Mouse (Mus musculus) bone marrow, adult 2 months (tissue): ENCODE data around the gene Itprid2.
"Not testable (repeated sequence)": the region's sequence is repeated elsewhere in the genome, so short reads cannot be mapped to it uniquely, and the experiment has no call there.

ENCODE experiments used
- CTCF ChIP-seq: fragments of 200-500 bp; IDR thresholded peaks from 2 replicates; pipeline ENCODE4 v1.5.1; 2011; ENCODE audit warnings: low read length, control low read depth; ENCODE audit not compliant: control insufficient read depth, insufficient read depth
- POLR2A ChIP-seq: fragments of 200-500 bp; IDR thresholded peaks from 2 replicates; pipeline ENCODE4 v1.6.1; 2011; ENCODE audit warnings: low read depth, mild to moderate bottlenecking, control low read depth, low read length, borderline replicate concordance; ENCODE audit not compliant: control insufficient read depth

DNA sequence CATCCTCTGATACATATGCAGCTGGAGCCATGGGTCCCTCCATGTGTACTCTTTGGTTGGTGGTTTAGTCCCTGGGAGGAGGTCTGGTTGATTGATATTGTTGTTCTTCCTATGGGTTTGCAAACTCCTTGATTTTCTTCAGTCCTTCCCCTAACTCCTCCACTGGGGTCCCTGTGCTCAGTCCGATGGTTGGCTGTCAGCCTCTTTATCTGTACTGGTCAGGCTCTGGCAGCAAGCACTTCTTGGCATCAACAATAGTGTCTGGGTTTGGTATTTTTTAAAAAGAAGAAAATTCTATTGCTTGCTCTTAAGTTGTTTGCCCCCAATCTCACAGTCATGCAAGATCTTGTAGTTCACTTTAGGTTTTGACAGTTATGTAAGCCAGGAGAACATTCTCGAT is 34.0 kb upstream of the Itprid2 start:
- not testable (repeated sequence) for TF ChIP-seq CTCF, POLR2A
